Mouse (Mus musculus): ENCODE results near the gene Atp8a2. TPM values are rescaled to one million over a fixed set of nuclear protein-coding genes. Genes with fewer than 3 reads are reported as not detected.

Atp8a2 gene
- polyA plus RNA-seq, 1 experiment, result 0.01 TPM

GRCm38 (mm10) chr14:59594988-59595387, 602.0 kb downstream of the Atp8a2 start:
- peaks cover 14% of the 10 kb centered on the region for H3K36me3 ChIP-seq (ENCODE audit: control insufficient read depth, insufficient read depth)
- TF ChIP-seq SRF (IDR thresholded peaks at IDR 0.05; ENCODE audit: control insufficient read depth, insufficient read length, low read depth) (no peak), TCF3 (IDR thresholded peaks at IDR 0.05; ENCODE audit: insufficient read length, low read depth) (no peak), E2F4 (IDR thresholded peaks at IDR 0.05; ENCODE audit: insufficient read depth) (no peak), TCF12 (IDR thresholded peaks at IDR 0.05; ENCODE audit: insufficient read depth, poor library complexity, severe bottlenecking) (no peak), MAX (IDR thresholded peaks at IDR 0.05; ENCODE audit: low read depth) (no peak), MYOD1 (IDR thresholded peaks at IDR 0.05; ENCODE audit: control insufficient read depth in 1 of 3, insufficient read length in 2 of 3, low read depth in 2 of 3) (no peak), USF1 (IDR thresholded peaks at IDR 0.05; ENCODE audit: low read depth) (no peak), REST (IDR thresholded peaks at IDR 0.05; ENCODE audit: insufficient read depth, insufficient read length) (no peak)
- H3K79me2 ChIP-seq (ENCODE audit: control insufficient read depth, insufficient read depth), result peaks cover 10% of the 10 kb centered on the region
- no peak overlapping the region for H3K4me3 ChIP-seq
- no peak overlapping the region for H3K4me2 ChIP-seq (ENCODE audit: low read depth)
- no peak overlapping the region for H3ac ChIP-seq (ENCODE audit: control insufficient read depth, insufficient read length)
- no peaks in the 10 kb centered on the region for H3K27me3 ChIP-seq (ENCODE audit: control insufficient read depth, insufficient read depth, insufficient read length)

GRCm38 (mm10) chr14:59592593-59592992, 604.4 kb downstream of the Atp8a2 start:
- H3ac ChIP-seq (ENCODE audit: control insufficient read depth, insufficient read length), result no peak overlapping the region
- H3K36me3 ChIP-seq (ENCODE audit: control insufficient read depth, insufficient read depth), result peaks cover 27% of the 10 kb centered on the region
- no peak overlapping the region for H3K4me2 ChIP-seq (ENCODE audit: low read depth)
- TF ChIP-seq POLR2AphosphoS2 (IDR thresholded peaks at IDR 0.05; ENCODE audit: insufficient read length, low read depth) (no peak), MAX (IDR thresholded peaks at IDR 0.05; ENCODE audit: low read depth) (no peak), E2F4 (IDR thresholded peaks at IDR 0.05; ENCODE audit: insufficient read depth) (no peak), SRF (IDR thresholded peaks at IDR 0.05; ENCODE audit: control insufficient read depth, insufficient read length, low read depth) (no peak), TCF3 (IDR thresholded peaks at IDR 0.05; ENCODE audit: insufficient read length, low read depth) (no peak), CEBPB (IDR thresholded peaks at IDR 0.05; ENCODE audit: insufficient read depth, poor library complexity, severe bottlenecking) (no peak), MYOD1 (IDR thresholded peaks at IDR 0.05; ENCODE audit: control insufficient read depth in 1 of 3, insufficient read length in 2 of 3, low read depth in 2 of 3) (no peak), POLR2A (IDR thresholded peaks at IDR 0.05; ENCODE audit: insufficient read length, low read depth) (no peak), REST (IDR thresholded peaks at IDR 0.05; ENCODE audit: insufficient read depth, insufficient read length) (no peak), TCF12 (IDR thresholded peaks at IDR 0.05; ENCODE audit: insufficient read depth, poor library complexity, severe bottlenecking) (no peak), USF1 (IDR thresholded peaks at IDR 0.05; ENCODE audit: low read depth) (no peak), MYOG (IDR thresholded peaks at IDR 0.05; ENCODE audit: control insufficient read depth in 1 of 3, insufficient read depth in 1 of 3, insufficient read length in 2 of 3, low read depth in 2 of 3) (no peak)
- peaks cover 10% of the 10 kb centered on the region for H3K79me2 ChIP-seq (ENCODE audit: control insufficient read depth, insufficient read depth)
- no peaks in the 10 kb centered on the region for H3K27me3 ChIP-seq (ENCODE audit: control insufficient read depth, insufficient read depth, insufficient read length)
- no peak overlapping the region for H3K4me3 ChIP-seq

- TF ChIP-seq POLR2AphosphoS2 (IDR thresholded peaks at IDR 0.05; ENCODE audit: insufficient read length, low read depth) (no peak), MAX (IDR thresholded peaks at IDR 0.05; ENCODE audit: low read depth) (no peak), E2F4 (IDR thresholded peaks at IDR 0.05; ENCODE audit: insufficient read depth) (no peak), POLR2A (IDR thresholded peaks at IDR 0.05; ENCODE audit: insufficient read length, low read depth) (no peak), REST (IDR thresholded peaks at IDR 0.05; ENCODE audit: insufficient read depth, insufficient read length) (no peak), SRF (IDR thresholded peaks at IDR 0.05; ENCODE audit: control insufficient read depth, insufficient read length, low read depth) (no peak)
- Histone ChIP-seq H3ac (ENCODE audit: control insufficient read depth, insufficient read length) (no peak overlapping the region), H3K4me3 (no peak overlapping the region), H3K79me2 (ENCODE audit: control insufficient read depth, insufficient read depth) (peaks cover 5% of the 10 kb centered on the region), H3K27me3 (ENCODE audit: control insufficient read depth, insufficient read depth, insufficient read length) (no peaks in the 10 kb centered on the region), H3K36me3 (ENCODE audit: control insufficient read depth, insufficient read depth) (peaks cover 27% of the 10 kb centered on the region), H3K4me2 (ENCODE audit: low read depth) (no peak overlapping the region)
These were observed 605.1 kb downstream of the Atp8a2 start for GRCm38 (mm10) chr14:59591901-59592300.

- H3K27me3 ChIP-seq (ENCODE audit: control insufficient read depth, insufficient read depth, insufficient read length), result no peaks in the 10 kb centered on the region
- H3K79me2 ChIP-seq (ENCODE audit: control insufficient read depth, insufficient read depth), result no peaks in the 10 kb centered on the region
- H3K4me3 ChIP-seq, result no peak overlapping the region
- no peak overlapping the region for H3ac ChIP-seq (ENCODE audit: control insufficient read depth, insufficient read length)
- H3K4me2 ChIP-seq (ENCODE audit: low read depth), result no peak overlapping the region
- H3K36me3 ChIP-seq (ENCODE audit: control insufficient read depth, insufficient read depth), result peaks cover 28% of the 10 kb centered on the region
- TF ChIP-seq TCF3 (IDR thresholded peaks at IDR 0.05; ENCODE audit: insufficient read length, low read depth) (no peak), POLR2A (IDR thresholded peaks at IDR 0.05; ENCODE audit: insufficient read length, low read depth) (no peak), MYOG (IDR thresholded peaks at IDR 0.05; ENCODE audit: control insufficient read depth in 1 of 3, insufficient read depth in 1 of 3, insufficient read length in 2 of 3, low read depth in 2 of 3) (no peak), MAX (IDR thresholded peaks at IDR 0.05; ENCODE audit: low read depth) (no peak), CEBPB (IDR thresholded peaks at IDR 0.05; ENCODE audit: insufficient read depth, poor library complexity, severe bottlenecking) (no peak), MYOD1 (IDR thresholded peaks at IDR 0.05; ENCODE audit: control insufficient read depth in 1 of 3, insufficient read length in 2 of 3, low read depth in 2 of 3) (no peak), REST (IDR thresholded peaks at IDR 0.05; ENCODE audit: insufficient read depth, insufficient read length) (no peak), E2F4 (IDR thresholded peaks at IDR 0.05; ENCODE audit: insufficient read depth) (no peak)
These were observed 606.4 kb downstream of the Atp8a2 start for GRCm38 (mm10) chr14:59590614-59591013.

Other genes starting within 250 kb of the Atp8a2 start
- not detected for gene Nupl1, start 54.3 kb upstream of the Atp8a2 start, polyA plus RNA-seq (2012; fragmentation: generic; extraction: Trizol)
- gene Gm49336, start 54.3 kb upstream of the Atp8a2 start, polyA plus RNA-seq (2012; fragmentation: generic; extraction: Trizol), result 14.6 TPM
- gene Mtmr6, start 68.0 kb upstream of the Atp8a2 start, polyA plus RNA-seq (2012; fragmentation: generic; extraction: Trizol), result 16.8 TPM
- gene Amer2, start 176.1 kb upstream of the Atp8a2 start, polyA plus RNA-seq (2012; fragmentation: generic; extraction: Trizol), result not detected

Data from myocyte (in vitro differentiated cells).